Mouse (Mus musculus) hindbrain, postnatal 0 days (tissue): ENCODE measurements at regions not wholly inside any gene's neighbourhood (a gene's known extent, or its start where the extent isn't known, plus 50 kb on each side); places are given as distances from the start of the nearest gene placed in this dataset.

ENCODE experiments used
- ATAC-seq: fragments of 200-750 bp; cut with Nextera tagmentation; 2 replicates; pipeline ENCODE4 v1.8.0; 2017; ENCODE audit warnings: mild to moderate bottlenecking, moderate TSS enrichment, moderate library complexity
- DNase-seq: peaks from one replicate; pipeline ENCODE4 v3.0.0-alpha.2; 2015; ENCODE audit warnings: low spot score
- H3K27ac ChIP-seq: fragments of 300-500 bp; sonication (generic); 2 replicates; pipeline ENCODE4 v1.5.1; 2014; ENCODE audit warnings: mild to moderate bottlenecking
- H3K27me3 ChIP-seq: fragments of 300-500 bp; sonication (generic); 2 replicates; pipeline ENCODE4 v1.6.1; 2014; ENCODE audit warnings: low read length, mixed read lengths; ENCODE audit not compliant: insufficient read depth
- H3K36me3 ChIP-seq: fragments of 300-500 bp; sonication (generic); 2 replicates; pipeline ENCODE4 v1.6.1; 2014; ENCODE audit warnings: low read length, mixed read lengths; ENCODE audit not compliant: insufficient read depth
- H3K4me1 ChIP-seq: fragments of 300-500 bp; sonication (generic); 2 replicates; pipeline ENCODE4 v1.6.1; 2014; ENCODE audit warnings: antibody characterized with exemption, low read length, mixed read lengths; ENCODE audit not compliant: insufficient read depth
- H3K4me2 ChIP-seq: fragments of 300-500 bp; sonication (generic); 2 replicates; pipeline ENCODE4 v1.6.1; 2014; ENCODE audit warnings: low read depth, mild to moderate bottlenecking, low read length, moderate library complexity, mixed read lengths
- H3K4me3 ChIP-seq: fragments of 300-500 bp; sonication (generic); 2 replicates; pipeline ENCODE4 v1.5.1; 2014; ENCODE audit warnings: low read length
- H3K9ac ChIP-seq: fragments of 300-500 bp; sonication (generic); replicated peaks from 2 replicates; pipeline ENCODE4 v1.6.1; 2014; ENCODE audit warnings: mild to moderate bottlenecking, low read length, moderate library complexity, mixed read lengths
- H3K9me3 ChIP-seq: fragments of 300-500 bp; sonication (generic); 2 replicates; pipeline ENCODE4 v1.6.1; 2016; ENCODE audit warnings: low read length, mixed read lengths
- CTCF ChIP-seq: IDR thresholded peaks from 2 replicates; pipeline ENCODE4 v1.5.1; 2016; ENCODE audit warnings: antibody characterized with exemption, control low read depth, low read depth
- WGBS: fragments of 180-500 bp; shearing (Covaris S2); extraction: QIAGEN DNeasy Blood & Tissue Kit; methylation state at CpG from one replicate; pipeline ENCODE4 v1.1.7; 2014; 5-methylcytosine and 5-hydroxymethylcytosine counted together

GRCm38 (mm10) chr16:12731588-12731987, 377.9 kb upstream of the Ercc4 start:
- Histone ChIP-seq H3K4me2 (no peak overlapping the region), H3K4me1 (no peaks in the 10 kb centered on the region), H3K36me3 (no peaks in the 10 kb centered on the region), H3K4me3 (no peak overlapping the region), H3K27ac (no peak overlapping the region), H3K9me3 (no peaks in the 10 kb centered on the region), H3K9ac (no peak overlapping the region), H3K27me3 (no peaks in the 10 kb centered on the region)
- 78% methylated on average over 2 of the region's 2 CpGs for WGBS
- TF ChIP-seq CTCF: no peak
- DNase-seq (no peak), ATAC-seq (no peak)

GRCm38 (mm10) chr16:12742472-12742871, 367.0 kb upstream of the Ercc4 start:
- no peak overlapping the region for H3K4me3 ChIP-seq
- no peak for DNase-seq
- H3K27me3 ChIP-seq: no peaks in the 10 kb centered on the region
- H3K9me3 ChIP-seq: no peaks in the 10 kb centered on the region
- no peak overlapping the region for H3K4me2 ChIP-seq
- H3K9ac ChIP-seq: no peak overlapping the region
- no peak for TF ChIP-seq CTCF
- H3K4me1 ChIP-seq: no peaks in the 10 kb centered on the region
- H3K36me3 ChIP-seq: no peaks in the 10 kb centered on the region
- ATAC-seq: no peak
- no peak overlapping the region for H3K27ac ChIP-seq

- ATAC-seq: no peak
- Histone ChIP-seq H3K9me3 (no peaks in the 10 kb centered on the region), H3K4me1 (no peaks in the 10 kb centered on the region), H3K36me3 (no peaks in the 10 kb centered on the region), H3K4me2 (no peak overlapping the region), H3K9ac (no peak overlapping the region), H3K4me3 (no peak overlapping the region), H3K27me3 (no peaks in the 10 kb centered on the region), H3K27ac (no peak overlapping the region)
- no peak for DNase-seq
- WGBS: 94% methylated on average over 3 of the region's 3 CpGs
- no peak for TF ChIP-seq CTCF
Observed at GRCm38 (mm10) chr16:12753181-12753580, 356.3 kb upstream of the Ercc4 start.

- H3K4me1 ChIP-seq: no peaks in the 10 kb centered on the region
- H3K9ac ChIP-seq: no peak overlapping the region
- no peak overlapping the region for H3K4me3 ChIP-seq
- ATAC-seq (no peak), DNase-seq (no peak)
- H3K4me2 ChIP-seq: no peak overlapping the region
- no peaks in the 10 kb centered on the region for H3K9me3 ChIP-seq
- no peak overlapping the region for H3K27ac ChIP-seq
- no peaks in the 10 kb centered on the region for H3K27me3 ChIP-seq
- no peaks in the 10 kb centered on the region for H3K36me3 ChIP-seq
- TF ChIP-seq CTCF: no peak
Observed at GRCm38 (mm10) chr16:12754361-12754760, 355.1 kb upstream of the Ercc4 start.

GRCm38 (mm10) chr16:12758594-12758993, 350.9 kb upstream of the Ercc4 start:
- DNase-seq: no peak
- Histone ChIP-seq H3K36me3 (no peaks in the 10 kb centered on the region), H3K4me1 (no peaks in the 10 kb centered on the region), H3K4me2 (no peak overlapping the region), H3K4me3 (no peak overlapping the region), H3K27ac (no peak overlapping the region), H3K9me3 (no peaks in the 10 kb centered on the region), H3K27me3 (no peaks in the 10 kb centered on the region), H3K9ac (no peak overlapping the region)
- 93% methylated on average over 4 of the region's 4 CpGs for WGBS
- no peak for ATAC-seq
- peak; percentile 42; the same call in 1 of the 2 replicates for TF ChIP-seq CTCF

- Histone ChIP-seq H3K4me1 (no peaks in the 10 kb centered on the region), H3K4me3 (no peak overlapping the region), H3K27me3 (no peaks in the 10 kb centered on the region), H3K9ac (no peak overlapping the region), H3K27ac (no peak overlapping the region), H3K9me3 (no peaks in the 10 kb centered on the region), H3K36me3 (no peaks in the 10 kb centered on the region), H3K4me2 (no peak overlapping the region)
- 94% methylated on average over 1 of the region's 1 CpGs for WGBS
- no peak for TF ChIP-seq CTCF
- ATAC-seq (no peak), DNase-seq (no peak)
Observed at GRCm38 (mm10) chr16:12764166-12764565, 345.3 kb upstream of the Ercc4 start.

GRCm38 (mm10) chr16:12764608-12765007, 344.9 kb upstream of the Ercc4 start:
- TF ChIP-seq CTCF: no peak
- Histone ChIP-seq H3K4me1 (no peaks in the 10 kb centered on the region), H3K4me2 (no peak overlapping the region), H3K9ac (no peak overlapping the region), H3K4me3 (no peak overlapping the region), H3K27ac (no peak overlapping the region), H3K9me3 (no peaks in the 10 kb centered on the region), H3K36me3 (no peaks in the 10 kb centered on the region), H3K27me3 (no peaks in the 10 kb centered on the region)
- peak; percentile 13 for DNase-seq
- ATAC-seq: no peak
- WGBS: 81% methylated on average over 1 of the region's 1 CpGs
